Mouse (Mus musculus) liver, adult (tissue): ENCODE measurements around the gene Myo1b.

Experiments
- GATA4 ChIP-seq: IDR thresholded peaks from 2 replicates; pipeline ENCODE4 v1.6.1; 2014; ENCODE audit warnings: mild to moderate bottlenecking, low read length; ENCODE audit not compliant: insufficient replicate concordance

Gene Myo1b

GRCm38 (mm10) chr1:51915576-51916156 lies at the start of gene Myo1b:
Gene Myo1b (minus strand): TSS chr1:51916071.
- TF ChIP-seq GATA4: peak; percentile 6; the same call in 1 of the 2 replicates

GRCm38 (mm10) chr1:51964647-51965046 lies 48.8 kb upstream of the Myo1b start:
- no peak for TF ChIP-seq GATA4

GRCm38 (mm10) chr1:51947116-51947515 lies 31.2 kb upstream of the Myo1b start:
- no peak for TF ChIP-seq GATA4

- TF ChIP-seq GATA4: no peak
Observed at GRCm38 (mm10) chr1:51944755-51945154, 28.9 kb upstream of the Myo1b start.

GRCm38 (mm10) chr1:51938357-51938756 lies 22.5 kb upstream of the Myo1b start:
- no peak for TF ChIP-seq GATA4

GRCm38 (mm10) chr1:51935006-51935405 lies 19.1 kb upstream of the Myo1b start:
- TF ChIP-seq GATA4: no peak

GRCm38 (mm10) chr1:51934176-51934924 lies 18.5 kb upstream of the Myo1b start:
- no peak for TF ChIP-seq GATA4

- no peak for TF ChIP-seq GATA4
Observed at GRCm38 (mm10) chr1:51932826-51933225, 17.0 kb upstream of the Myo1b start.

- no peak for TF ChIP-seq GATA4
Observed at GRCm38 (mm10) chr1:51931561-51931960, 15.7 kb upstream of the Myo1b start.

GRCm38 (mm10) chr1:51930584-51930983 lies 14.7 kb upstream of the Myo1b start:
- TF ChIP-seq GATA4: no peak

GRCm38 (mm10) chr1:51929557-51929956 lies 13.7 kb upstream of the Myo1b start:
- no peak for TF ChIP-seq GATA4

- TF ChIP-seq GATA4: no peak
Observed at GRCm38 (mm10) chr1:51922820-51923219, 6.9 kb upstream of the Myo1b start.

GRCm38 (mm10) chr1:51916276-51916675 lies 405 bp upstream of the Myo1b start:
- TF ChIP-seq GATA4: no peak

- TF ChIP-seq GATA4: no peak
Observed at GRCm38 (mm10) chr1:51915051-51915575, 758 bp downstream of the Myo1b start.

GRCm38 (mm10) chr1:51914095-51914494 lies 1.8 kb downstream of the Myo1b start:
- TF ChIP-seq GATA4: no peak

- TF ChIP-seq GATA4: no peak
Observed at GRCm38 (mm10) chr1:51913071-51913814, 2.6 kb downstream of the Myo1b start.

- no peak for TF ChIP-seq GATA4
Observed at GRCm38 (mm10) chr1:51911331-51911730, 4.5 kb downstream of the Myo1b start.
